Mouse (Mus musculus) CH12.LX (cell line): ENCODE results near the gene Nudt16. TPM values are rescaled to one million over a fixed set of nuclear protein-coding genes. Genes with fewer than 3 reads are reported as not detected.

Experiments
- DNase-seq: peaks from one replicate; pipeline ENCODE4 v3.0.0-alpha.2; 2013; ENCODE audit errors: extremely low read depth
- H3K27ac ChIP-seq: 2 replicates; pipeline ENCODE4 v1.5.1; 2012; ENCODE audit warnings: low read depth, mild to moderate bottlenecking, control low read depth, moderate library complexity; ENCODE audit not compliant: insufficient read depth
- H3K27me3 ChIP-seq: replicated peaks from 2 replicates; pipeline ENCODE3; 2012; ENCODE audit warnings: inconsistent platforms
- H3K36me3 ChIP-seq, 2 experiments: replicated peaks in 1 of 2; 2 replicates each; pipeline versions ENCODE3 to v1.6.1; 2012; ENCODE audit warnings: inconsistent platforms in 1 of 2, low read length in 1 of 2, mild to moderate bottlenecking in 1 of 2, mixed read lengths in 1 of 2, moderate library complexity in 1 of 2; ENCODE audit not compliant: control insufficient read depth in 1 of 2, insufficient read depth in 1 of 2
- H3K4me1 ChIP-seq, 2 experiments: 2 replicates each; pipeline ENCODE4 v1.6.1; 2012; ENCODE audit warnings: inconsistent platforms in 1 of 2, moderate library complexity in 1 of 2; ENCODE audit not compliant: insufficient read depth in 2 of 2, control insufficient read depth in 1 of 2
- H3K4me2 ChIP-seq: 2 replicates; pipeline ENCODE4 v1.6.1; 2012; ENCODE audit warnings: low read depth, mild to moderate bottlenecking, control low read depth; ENCODE audit not compliant: poor library complexity, insufficient read depth, severe bottlenecking
- H3K4me3 ChIP-seq, 3 experiments: fragments of 150-350 bp in 1 of 3; sonication (generic) in 1 of 3; replicated peaks in 1 of 3; 2 replicates each; pipeline versions ENCODE3 to v1.5.1; 2011 to 2012; ENCODE audit warnings: low read depth in 2 of 3, low read length in 2 of 3, mild to moderate bottlenecking in 2 of 3, moderate library complexity in 2 of 3, control low read depth in 1 of 3, improper control_type of control experiment in 1 of 3, inconsistent platforms in 1 of 3, mixed read lengths in 1 of 3; ENCODE audit not compliant: poor library complexity in 1 of 3
- H3K79me2 ChIP-seq: replicated peaks from 2 replicates; pipeline ENCODE4 v1.6.1; 2012; ENCODE audit warnings: mild to moderate bottlenecking, moderate library complexity; ENCODE audit not compliant: control insufficient read depth, poor library complexity, insufficient read depth, severe bottlenecking; ENCODE audit errors: extremely low read depth
- H3K9ac ChIP-seq: 2 replicates; pipeline ENCODE4 v1.6.1; 2012; ENCODE audit warnings: low read depth, mild to moderate bottlenecking, control low read depth, moderate library complexity; ENCODE audit not compliant: insufficient read depth
- H3K9me3 ChIP-seq: replicated peaks from 2 replicates; pipeline ENCODE3; 2012; ENCODE audit warnings: low read length, inconsistent platforms, mixed read lengths
- BHLHE40 ChIP-seq: IDR thresholded peaks from 2 replicates; pipeline ENCODE4 v1.6.1; 2011; ENCODE audit warnings: mild to moderate bottlenecking, low read depth, low read length, improper control_type of control experiment
- CHD2 ChIP-seq: IDR thresholded peaks from 2 replicates; pipeline ENCODE4 v1.6.1; 2011; ENCODE audit warnings: low read length, improper control_type of control experiment
- E2F4 ChIP-seq: IDR thresholded peaks from 2 replicates; pipeline ENCODE4 v1.6.1; 2011; ENCODE audit warnings: low read depth, low read length, improper control_type of control experiment; ENCODE audit not compliant: insufficient replicate concordance
- ETS1 ChIP-seq: conservative IDR thresholded peaks from 2 replicates; pipeline ENCODE4 v1.6.1; 2012; ENCODE audit warnings: low read depth, mild to moderate bottlenecking, inconsistent platforms, low read length, improper control_type of control experiment, moderate library complexity
- MAFK ChIP-seq: IDR thresholded peaks from 2 replicates; pipeline ENCODE4 v1.6.1; 2011; ENCODE audit warnings: low read length, improper control_type of control experiment; ENCODE audit not compliant: insufficient replicate concordance
- MYC ChIP-seq: IDR thresholded peaks from 2 replicates; pipeline ENCODE4 v1.6.1; 2011; ENCODE audit warnings: low read depth, mild to moderate bottlenecking, improper control_type of control experiment, low read length
- PAX5 ChIP-seq: IDR thresholded peaks from 2 replicates; pipeline ENCODE4 v1.6.1; 2012; ENCODE audit warnings: low read length, inconsistent platforms, mixed read lengths
- POLR2A ChIP-seq: IDR thresholded peaks from 2 replicates; pipeline ENCODE4 v1.6.1; 2011; ENCODE audit warnings: low read depth, mild to moderate bottlenecking, improper control_type of control experiment, low read length
- RCOR1 ChIP-seq: conservative IDR thresholded peaks from 2 replicates; pipeline ENCODE4 v1.6.1; 2012; ENCODE audit warnings: low read depth, mild to moderate bottlenecking, inconsistent platforms, low read length, improper control_type of control experiment
- SIN3A ChIP-seq: IDR thresholded peaks from 2 replicates; pipeline ENCODE4 v1.6.1; 2012; ENCODE audit warnings: low read length, improper control_type of control experiment, inconsistent platforms
- SMC3 ChIP-seq: IDR thresholded peaks from 2 replicates; pipeline ENCODE4 v1.6.1; 2011; ENCODE audit warnings: low read depth, low read length, improper control_type of control experiment
- TBP ChIP-seq: conservative IDR thresholded peaks from 2 replicates; pipeline ENCODE4 v1.6.1; 2011; ENCODE audit warnings: low read depth, low read length, improper control_type of control experiment
- USF1 ChIP-seq: IDR thresholded peaks from 2 replicates; pipeline ENCODE4 v1.6.1; 2014; ENCODE audit warnings: low read depth, mild to moderate bottlenecking, inconsistent platforms, low read length, improper control_type of control experiment
- USF2 ChIP-seq: conservative IDR thresholded peaks from 2 replicates; pipeline ENCODE4 v1.6.1; 2011; ENCODE audit warnings: low read depth, low read length, improper control_type of control experiment
- ZKSCAN1 ChIP-seq: IDR thresholded peaks from 2 replicates; pipeline ENCODE4 v1.6.1; 2012; ENCODE audit warnings: low read depth, inconsistent platforms, low read length, improper control_type of control experiment, borderline replicate concordance
- ZNF384 ChIP-seq: IDR thresholded peaks from 2 replicates; pipeline ENCODE4 v1.6.1; 2012; ENCODE audit warnings: low read depth, low read length, improper control_type of control experiment, inconsistent platforms
- dilution Hi-C: fragments of 300-500 bp; cut with MboI; formaldehyde crosslinking; loops from 2 replicates; pipeline ENCODE4 v1.14.3; 2020; ENCODE audit warnings: low sequenced_read_pairs; ENCODE audit not compliant: extremely low pct_unique_long_range_greater_than_20kb, extremely low pct_ligation_motif_present
- in situ Hi-C: fragments of 300-500 bp; cut with MboI; formaldehyde crosslinking; loops from 3 replicates; pipeline ENCODE4 v1.14.3; 2019; ENCODE audit warnings: low sequenced_read_pairs, low pct_ligation_motif_present, low pct_unique_long_range_greater_than_20kb, mixed read lengths
- polyA plus RNA-seq: library from polyadenylated mRNA; unstranded; fragments of >175 nt; gene quantifications from 2 replicates; pipeline ENCODE4 v1.2.1, GENCODE M21; 2012; ENCODE audit warnings: low read depth; ENCODE audit not compliant: insufficient read length
- total RNA-seq, 2 experiments: library from RNA; depleted of rRNA; stranded (reverse); fragments of 300-350 nt in 1 of 2; fragments of >200 nt in 1 of 2; gene quantifications; 2 replicates each; pipeline ENCODE4 v1.2.3; 2012 to 2014

The Nudt16 gene
- total and polyA plus RNA-seq, 3 experiments = 18.9 to 22.2 (median 20.6) TPM

GRCm38 (mm10) chr9:105100807-105101570 lies 30.6 kb downstream of the Nudt16 start:
- TF ChIP-seq MYC (no peak), RCOR1 (no peak), MAFK (no peak), ZNF384 (0 out of 2 replicates have a peak, but pooled peaks have one; percentile 25), E2F4 (no peak), ZKSCAN1 (no peak), SMC3 (no peak), TBP (no peak), BHLHE40 (no peak)
- in situ Hi-C loops = no loop called here
- no peak overlapping the region for H3K27ac ChIP-seq
- H3K9ac ChIP-seq = no peak overlapping the region
- no peaks in the 10 kb centered on the region; a peak in 1 of 4 replicates for H3K4me1 ChIP-seq
- H3K27me3 ChIP-seq = peaks cover 4% of the 10 kb centered on the region
- dilution Hi-C loops = no loop called here
- DNase-seq = no peak
- no peaks in the 10 kb centered on the region for H3K9me3 ChIP-seq
- no peak overlapping the region; the same call in 1 of the 2 replicates for H3K4me2 ChIP-seq
- no peaks in the 10 kb centered on the region for H3K79me2 ChIP-seq
- H3K4me3 ChIP-seq = no peak overlapping the region
- no peaks in the 10 kb centered on the region for H3K36me3 ChIP-seq

GRCm38 (mm10) chr9:105080246-105080645 lies 51.4 kb downstream of the Nudt16 start:
- in situ Hi-C loops = no loop called here
- no peak for DNase-seq
- Histone ChIP-seq H3K27ac (no peak overlapping the region), H3K27me3 (no peaks in the 10 kb centered on the region), H3K4me1 (no peaks in the 10 kb centered on the region), H3K9ac (no peak overlapping the region), H3K36me3 (peaks cover 24 to 40% of the 10 kb centered on the region in 2 experiments), H3K4me3 (no peak overlapping the region), H3K79me2 (no peaks in the 10 kb centered on the region), H3K4me2 (no peak overlapping the region), H3K9me3 (no peaks in the 10 kb centered on the region)
- dilution Hi-C loops = no loop called here
- TF ChIP-seq CHD2 (no peak), USF2 (no peak), ETS1 (no peak), POLR2A (no peak), E2F4 (no peak), SIN3A (no peak), USF1 (no peak), PAX5 (no peak)

Other genes starting within 250 kb of the Nudt16 start
- gene Mrpl3, start 78.6 kb downstream of the Nudt16 start, total RNA-seq (2012; rRNA removed) = 106 and 126 TPM in 2 replicates
- 224 and 236 TPM in 2 replicates for gene Mrpl3, start 78.6 kb downstream of the Nudt16 start, total RNA-seq (2014; rRNA removed)
- 185 and 186 TPM in 2 replicates for gene Mrpl3, start 78.6 kb downstream of the Nudt16 start, polyA plus RNA-seq
- not detected in 2 replicates for gene 1700080E11Rik, start 13.3 kb upstream of the Nudt16 start, total RNA-seq (2012; rRNA removed)
- not detected in 2 replicates for gene 1700080E11Rik, start 13.3 kb upstream of the Nudt16 start, total RNA-seq (2014; rRNA removed)
- gene 1700080E11Rik, start 13.3 kb upstream of the Nudt16 start, polyA plus RNA-seq = not detected in 2 replicates